Mouse (Mus musculus): ENCODE measurements around the gene Frmd4b.

Gene Frmd4b

GRCm38 (mm10) chr6:97310901-97311331 lies 306.4 kb downstream of the Frmd4b start:
- DNase-seq, result no peak

DNA sequence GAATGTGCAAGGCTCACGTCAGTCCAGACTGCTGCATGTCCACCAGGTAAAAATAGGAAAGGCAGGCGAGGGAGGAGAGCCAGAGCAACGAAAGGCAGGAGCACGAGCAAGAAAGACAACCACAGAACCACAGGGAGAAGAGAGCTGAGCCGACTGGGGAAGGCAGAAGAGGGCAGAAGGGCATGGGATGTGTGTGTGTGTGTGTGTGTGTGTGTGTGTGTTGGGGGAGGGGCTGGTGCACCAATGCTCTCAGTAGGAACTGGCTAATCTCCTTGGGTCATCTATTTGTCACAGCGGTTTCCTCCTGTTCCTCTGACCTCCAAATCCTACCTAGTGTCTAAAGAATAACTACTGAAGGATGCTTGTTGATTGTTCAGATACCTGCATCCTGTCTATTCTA lies 308.2 kb downstream of the Frmd4b start:
- no peak for DNase-seq

GRCm38 (mm10) chr6:97308562-97308961 lies 308.8 kb downstream of the Frmd4b start:
- DNase-seq, result no peak

DNA sequence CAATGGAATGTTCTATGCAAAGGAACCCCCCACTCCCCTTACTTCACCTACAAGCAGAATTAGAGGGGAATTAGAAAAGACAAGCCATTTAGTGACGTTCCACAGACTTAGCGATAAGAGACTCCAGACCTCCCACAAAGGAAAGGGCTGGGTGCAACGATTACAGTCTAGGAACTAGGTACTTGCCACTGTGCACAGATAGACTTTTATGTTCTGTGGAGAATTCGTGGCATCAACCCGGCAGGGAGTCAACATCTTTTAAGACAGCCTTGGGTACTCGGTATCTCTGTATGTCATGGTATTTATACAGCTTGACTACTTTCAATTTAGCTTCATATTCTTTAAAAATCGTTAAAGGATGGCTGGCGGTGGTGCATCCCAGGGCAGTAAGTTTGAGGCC lies 310.1 kb downstream of the Frmd4b start:
- DNase-seq, result no peak

DNA sequence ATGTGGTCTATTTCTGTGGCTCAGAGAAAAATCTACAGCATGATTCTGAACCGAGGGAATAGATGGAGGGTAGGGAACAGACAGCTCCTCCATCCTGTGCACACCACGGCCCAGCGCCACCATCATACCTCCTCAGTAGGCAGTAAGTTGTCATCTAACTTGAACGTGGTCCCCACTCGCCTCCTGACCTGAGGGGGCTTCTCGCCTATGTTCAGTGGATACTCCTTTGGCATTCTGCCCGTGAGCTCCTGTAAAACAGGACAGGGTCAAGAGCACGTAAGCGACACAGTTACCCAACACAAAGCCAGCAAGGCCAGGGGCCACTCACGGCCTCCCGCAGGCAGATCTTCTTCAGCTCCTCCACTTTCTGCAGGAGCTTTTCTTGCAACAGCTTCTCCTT lies 311.0 kb downstream of the Frmd4b start:
- no peak for DNase-seq

DNA sequence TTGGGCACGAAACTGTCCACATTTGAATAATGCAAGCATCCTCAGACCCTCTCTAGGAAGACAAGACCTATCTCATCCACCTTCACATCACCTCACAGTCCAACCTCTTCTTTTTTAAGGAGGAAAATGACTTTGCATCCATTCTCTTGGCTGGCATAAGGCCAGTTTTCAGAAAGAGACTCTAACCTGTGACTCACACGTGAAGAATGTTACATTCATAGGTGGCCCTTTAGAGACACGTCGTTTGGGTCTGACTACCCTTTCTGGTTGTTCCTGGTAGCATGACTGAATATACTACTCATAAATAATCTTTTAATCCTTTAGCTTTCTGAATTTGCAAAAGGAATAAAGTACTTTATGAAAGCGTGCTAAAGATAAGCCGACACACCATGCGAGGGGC lies 311.9 kb downstream of the Frmd4b start:
- peak in 1 of 2 experiments; percentile 15 for DNase-seq

DNA sequence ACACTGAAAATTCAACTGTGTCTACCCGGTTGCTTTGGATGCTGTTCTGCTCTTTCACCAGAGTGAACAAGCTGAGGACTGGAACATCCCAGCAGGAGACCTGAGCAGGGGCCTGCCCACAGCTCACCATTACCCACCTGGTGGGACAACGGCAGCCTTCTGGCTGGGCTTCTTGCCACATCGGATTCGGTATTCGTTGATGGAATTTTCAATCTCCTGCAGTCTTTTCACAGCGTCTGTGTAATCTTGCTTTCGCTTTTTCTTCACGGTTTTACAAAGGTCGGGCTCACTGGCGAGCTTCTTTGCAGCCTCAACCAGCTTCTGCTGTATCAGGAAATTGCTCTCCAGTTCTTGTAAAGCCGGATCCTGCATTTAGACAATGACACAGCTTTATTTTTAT lies 312.3 kb downstream of the Frmd4b start:
- peak; percentile 57 to 70 for DNase-seq

DNA sequence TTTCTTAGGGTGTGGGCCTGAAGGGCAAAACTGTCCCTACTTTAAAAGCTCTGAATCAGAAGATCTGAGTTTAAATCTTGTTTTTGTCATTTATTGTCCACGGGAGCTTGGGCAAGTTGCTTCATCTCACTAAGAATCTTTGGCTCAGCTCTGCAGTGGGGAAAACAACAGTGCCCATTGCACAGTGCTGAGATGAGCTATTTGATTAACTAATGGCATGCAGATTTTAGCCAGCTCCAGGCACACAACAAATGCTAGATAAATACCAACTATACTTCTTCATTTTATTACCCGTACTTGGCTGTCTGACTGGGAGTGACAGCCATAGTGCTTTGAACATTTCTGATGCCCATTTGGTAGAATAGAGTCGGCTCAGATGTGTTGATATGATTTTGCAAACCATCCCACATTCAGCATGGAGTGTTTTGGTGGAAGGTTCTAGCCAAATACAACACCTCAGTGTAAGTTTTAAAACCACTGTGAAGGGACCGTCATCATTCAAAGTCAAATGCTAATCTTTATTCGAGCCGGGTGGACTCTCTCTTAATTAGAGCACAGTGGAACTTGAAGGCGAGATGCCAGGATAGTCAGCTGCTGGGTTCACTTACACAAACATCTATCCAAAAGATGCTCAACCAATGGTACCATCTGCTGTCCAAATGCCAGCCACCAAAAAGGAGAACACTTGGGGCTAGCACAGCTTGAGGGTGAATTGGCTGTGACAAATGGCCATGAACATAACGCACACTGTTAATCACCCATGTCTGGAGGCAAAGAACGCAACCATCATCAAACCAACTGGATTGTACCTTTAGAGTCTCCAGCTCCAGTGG lies 313.8 kb downstream of the Frmd4b start:
- DNase-seq, result peak; percentile 51 to 58

DNA sequence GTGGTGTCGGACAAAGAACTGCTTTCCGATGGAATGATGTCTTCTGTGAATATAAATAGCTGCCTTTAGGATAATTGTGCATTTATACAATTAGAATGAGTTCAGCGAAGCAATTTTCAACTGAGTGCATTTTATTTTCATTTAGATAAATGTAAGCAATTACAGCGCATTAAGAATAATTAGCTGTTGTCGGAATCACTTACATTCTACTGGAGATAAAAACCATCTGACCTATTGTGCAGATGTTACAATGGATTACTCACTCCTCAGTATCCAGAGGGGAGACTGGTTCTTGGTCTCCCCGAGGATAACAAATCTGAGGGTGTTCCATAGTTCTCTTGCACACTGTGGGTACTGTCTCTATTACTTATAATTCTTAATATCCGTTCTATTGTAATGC lies 315.0 kb downstream of the Frmd4b start:
- DNase-seq, result no peak

DNA sequence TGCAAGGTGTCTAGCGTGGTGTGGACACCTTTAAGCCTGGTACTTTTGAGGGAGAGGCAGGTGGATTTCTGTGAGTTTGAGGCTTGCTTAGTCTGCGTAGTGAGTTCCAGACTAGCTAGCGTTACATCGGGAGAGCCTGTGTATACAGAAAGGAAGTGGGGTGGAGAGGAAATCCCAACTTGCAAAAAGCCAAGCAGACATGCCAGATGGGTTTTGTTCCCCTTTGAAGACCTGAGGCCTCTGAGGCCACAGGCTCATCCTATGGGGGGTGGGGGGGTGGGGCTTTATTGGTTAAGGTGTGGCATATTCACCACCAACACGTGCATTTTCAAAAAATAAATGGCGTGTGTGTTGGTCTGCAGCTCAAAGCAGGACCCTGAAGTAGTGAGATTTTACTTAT lies 316.7 kb downstream of the Frmd4b start:
- DNase-seq, result no peak

GRCm38 (mm10) chr6:97300180-97300579 lies 317.2 kb downstream of the Frmd4b start:
- no peak for DNase-seq

GRCm38 (mm10) chr6:97297151-97297550 lies 320.2 kb downstream of the Frmd4b start:
- DNase-seq, result no peak

DNA sequence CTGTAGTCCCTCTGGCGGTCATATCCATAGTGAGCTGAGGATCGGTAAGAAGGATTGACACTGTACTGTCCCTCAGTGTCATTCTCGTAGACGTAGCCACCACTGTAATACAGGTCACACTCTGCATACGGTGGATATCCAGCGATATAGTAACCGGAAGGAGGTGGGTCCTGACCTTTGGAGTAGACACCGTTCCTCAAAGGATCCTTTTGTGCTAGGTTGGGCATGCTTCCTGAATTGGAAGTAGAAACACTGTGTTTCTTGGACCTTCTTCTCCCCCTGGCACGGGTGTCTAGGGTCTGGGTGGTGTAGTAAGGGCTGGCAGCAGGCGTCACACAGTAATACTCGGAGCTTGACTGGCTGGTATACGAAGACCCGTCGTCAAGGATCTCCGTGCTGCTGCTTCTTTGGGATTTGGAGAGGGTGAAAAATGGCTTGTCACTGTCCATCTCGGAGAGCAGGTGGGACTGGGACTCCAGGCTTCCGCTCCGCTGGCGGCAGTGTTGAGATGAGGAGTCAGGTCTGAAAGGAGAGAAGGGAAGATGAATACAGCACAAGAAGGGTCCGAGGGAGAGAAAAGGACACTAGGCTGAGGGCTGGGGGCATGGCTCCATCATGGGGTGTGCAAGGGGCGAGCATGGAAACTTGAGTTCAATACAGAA lies 321.3 kb downstream of the Frmd4b start:
- DNase-seq, result no peak

- no peak for DNase-seq
Observed at GRCm38 (mm10) chr6:97295416-97295815, 321.9 kb downstream of the Frmd4b start.

- no peak for DNase-seq
Observed at GRCm38 (mm10) chr6:97293667-97294569, 323.4 kb downstream of the Frmd4b start.

GRCm38 (mm10) chr6:97292894-97293293 lies 324.4 kb downstream of the Frmd4b start:
- no peak for DNase-seq

- no peak for DNase-seq
Observed at GRCm38 (mm10) chr6:97292096-97292495, 325.2 kb downstream of the Frmd4b start.

- no peak for DNase-seq
Observed at GRCm38 (mm10) chr6:97291159-97291908, 326.0 kb downstream of the Frmd4b start.

- no peak for DNase-seq
Observed at GRCm38 (mm10) chr6:97290687-97291086, 326.7 kb downstream of the Frmd4b start.

DNA sequence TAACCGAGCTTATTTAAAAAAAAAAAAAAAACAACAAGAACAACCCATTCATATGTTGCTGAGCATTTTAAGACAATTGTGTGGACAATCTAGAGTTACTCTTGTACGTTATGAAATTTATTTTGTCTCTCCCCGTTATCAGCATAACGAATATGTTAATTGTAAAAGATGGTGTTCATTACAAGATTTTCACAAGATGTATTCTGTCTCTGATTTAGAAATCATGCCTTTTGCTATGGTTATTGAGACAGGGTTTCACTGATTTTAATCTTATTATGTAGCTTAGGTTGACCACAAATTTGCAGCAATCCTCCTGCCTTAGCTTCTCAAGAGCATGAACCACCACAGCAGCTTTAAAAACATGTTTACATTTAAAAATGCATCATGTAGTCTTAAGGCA lies 327.5 kb downstream of the Frmd4b start:
- DNase-seq, result no peak

- DNase-seq, result no peak
Observed at GRCm38 (mm10) chr6:97289316-97289820, 328.0 kb downstream of the Frmd4b start.
